Mouse (Mus musculus): ENCODE data around the gene Med24.
"Not testable (repeated sequence)": the region's sequence is repeated elsewhere in the genome, so short reads cannot be mapped to it uniquely, and the experiment has no call there.

Med24 gene

GRCm38 (mm10) chr11:98745932-98746853 lies 17.0 kb upstream of the Med24 start:
- DNase-seq, result no peak

DNA sequence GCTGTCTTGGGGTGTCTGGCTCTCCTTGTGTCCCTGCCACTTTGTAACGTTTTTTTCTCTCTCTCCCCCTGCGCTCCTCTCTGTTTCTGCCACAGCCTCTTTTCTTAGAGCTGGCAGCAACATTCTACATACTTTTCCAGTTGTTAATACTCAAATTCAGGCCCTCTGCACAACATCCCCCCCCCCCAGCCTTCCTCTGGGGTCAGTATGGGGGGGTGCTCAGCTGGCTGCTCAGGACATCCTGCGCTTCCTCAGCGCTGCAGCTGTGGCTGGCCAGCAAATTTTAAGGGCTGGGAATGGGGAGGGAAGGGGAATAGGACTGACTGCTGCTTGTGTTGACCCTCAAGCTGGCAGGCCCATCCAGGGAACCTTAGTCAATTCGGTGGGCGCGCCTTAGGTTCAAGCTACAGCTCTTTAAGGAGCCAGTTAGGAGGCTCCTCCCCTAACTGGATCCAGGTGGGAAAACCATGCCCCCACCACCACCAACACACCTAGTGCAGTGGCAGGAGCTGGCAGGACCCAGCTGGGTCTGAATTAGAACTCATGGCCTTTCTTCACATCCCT lies 15.3 kb upstream of the Med24 start:
- no peak for DNase-seq

DNA sequence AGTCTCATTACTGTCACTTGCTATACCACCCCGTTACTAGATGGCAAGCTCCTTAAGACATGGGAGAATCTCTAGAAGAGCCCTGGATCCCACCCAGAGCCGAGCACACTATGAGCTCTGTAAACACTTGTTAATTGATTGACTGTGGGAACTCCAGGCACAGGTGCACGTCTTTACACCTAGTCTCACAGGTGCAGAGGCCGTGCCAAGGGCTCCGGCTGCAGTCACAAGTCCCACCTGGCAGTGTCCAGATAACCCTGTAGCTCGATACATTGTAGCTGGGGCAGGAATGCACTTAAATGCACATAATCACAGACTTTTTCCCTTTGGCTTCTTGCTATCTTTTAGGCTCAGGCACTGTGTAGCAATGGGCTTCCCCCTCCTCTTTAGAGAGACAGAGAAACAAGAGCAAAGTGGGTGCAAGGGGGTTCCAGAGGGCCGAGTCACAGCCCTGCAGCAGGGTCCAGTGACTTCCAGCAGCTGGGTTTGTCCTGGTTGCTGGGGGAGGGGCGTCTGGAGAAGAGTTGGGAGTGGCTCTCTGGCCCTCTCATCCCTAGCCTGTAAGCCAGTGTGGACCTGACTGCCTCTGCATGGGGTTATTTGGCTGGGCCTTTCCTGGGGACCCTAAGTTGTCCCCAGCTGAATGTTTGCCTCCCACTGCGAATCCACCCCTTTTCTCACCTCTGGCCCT lies 14.6 kb upstream of the Med24 start:
- DNase-seq, result no peak

- peak; percentile 51 for DNase-seq
These were observed 13.4 kb upstream of the Med24 start for GRCm38 (mm10) chr11:98742397-98743291.

- DNase-seq, result peak; percentile 91
These were observed 12.6 kb upstream of the Med24 start for GRCm38 (mm10) chr11:98741622-98742396.

- DNase-seq, result no peak
These were observed 11.9 kb upstream of the Med24 start for GRCm38 (mm10) chr11:98741051-98741620.

DNA sequence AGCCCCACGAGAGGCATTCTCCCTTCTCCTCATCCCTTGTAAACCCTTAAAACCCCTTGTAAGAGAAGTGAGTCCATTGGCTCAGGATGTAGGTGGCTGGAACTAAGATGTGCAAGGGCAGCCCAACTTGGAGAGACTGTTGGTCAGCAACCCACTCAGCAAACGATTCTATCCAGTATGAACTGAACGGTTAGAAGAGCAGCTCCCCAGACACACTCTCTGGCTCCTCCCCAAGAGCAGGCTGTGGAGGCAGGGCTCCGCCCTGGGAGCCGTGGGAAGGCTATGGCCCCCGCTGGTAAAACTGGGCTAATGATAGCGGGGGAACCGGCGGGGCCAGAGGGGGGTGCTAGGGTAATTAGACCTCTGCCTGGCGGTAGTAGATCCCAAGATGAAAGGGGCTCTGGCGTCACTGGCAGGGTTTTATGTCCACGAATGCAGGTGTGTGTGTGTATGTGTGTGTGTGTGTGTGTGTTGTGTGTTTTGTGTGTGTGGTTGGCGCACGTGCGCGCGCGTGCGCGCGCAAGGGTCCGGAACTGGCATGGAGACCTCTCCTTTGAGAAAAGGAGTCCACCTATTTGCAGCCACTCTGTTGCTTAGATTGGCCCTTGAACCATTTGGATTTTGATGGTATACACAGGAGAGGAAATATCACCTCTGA lies 11.3 kb upstream of the Med24 start, which contains the start of gene Thra:
Gene Thra, plus strand, starts transcription at position 246 of the 658 bp plus-strand sequence.
- DNase-seq, result peak; percentile 55

DNA sequence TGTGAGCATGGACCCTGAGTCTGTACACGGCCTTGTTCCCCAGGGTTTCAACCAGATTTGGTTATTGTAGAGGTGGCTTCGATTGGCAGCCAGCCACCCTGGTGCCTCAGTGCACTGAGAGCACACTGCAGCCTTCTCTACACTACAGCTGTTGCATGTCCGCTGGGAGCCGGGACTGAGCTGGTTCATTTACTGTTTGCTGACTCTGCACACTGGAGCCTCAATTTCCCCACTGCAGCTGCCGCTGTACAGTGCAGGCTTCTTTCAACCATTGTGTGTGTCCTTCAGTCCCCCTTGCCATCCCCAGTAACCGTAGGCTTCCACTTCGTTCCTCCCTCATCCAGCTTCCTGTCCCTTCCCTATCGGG lies 10.8 kb upstream of the Med24 start:
- peak; percentile 50 for DNase-seq

- no peak for DNase-seq
These were observed 9.7 kb upstream of the Med24 start for GRCm38 (mm10) chr11:98738925-98739324.

DNA sequence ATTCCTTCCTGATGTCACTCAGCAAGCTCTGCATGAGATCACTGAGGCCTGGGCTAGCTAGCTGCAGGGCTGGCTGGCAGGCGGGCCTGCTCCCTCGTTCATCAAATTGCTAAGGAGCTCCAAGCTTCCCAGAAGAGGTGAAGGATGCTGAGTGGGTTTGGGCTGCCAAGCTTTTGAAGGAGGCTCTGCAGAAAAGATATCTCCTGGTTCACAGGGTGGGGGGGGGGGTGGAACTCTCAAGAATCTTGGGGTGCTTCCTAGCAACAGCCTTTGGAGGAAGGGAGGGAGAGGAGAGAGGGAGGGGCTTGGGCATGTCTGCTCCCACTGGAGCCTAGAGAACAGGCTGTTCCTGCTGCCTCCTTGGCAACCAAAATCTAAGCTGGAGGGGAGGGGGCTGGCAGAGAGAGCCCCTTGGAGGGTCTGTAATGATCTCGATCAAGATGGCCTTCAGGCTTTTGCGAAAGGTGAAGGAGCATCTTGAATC lies 9.2 kb upstream of the Med24 start:
- DNase-seq, result no peak

DNA sequence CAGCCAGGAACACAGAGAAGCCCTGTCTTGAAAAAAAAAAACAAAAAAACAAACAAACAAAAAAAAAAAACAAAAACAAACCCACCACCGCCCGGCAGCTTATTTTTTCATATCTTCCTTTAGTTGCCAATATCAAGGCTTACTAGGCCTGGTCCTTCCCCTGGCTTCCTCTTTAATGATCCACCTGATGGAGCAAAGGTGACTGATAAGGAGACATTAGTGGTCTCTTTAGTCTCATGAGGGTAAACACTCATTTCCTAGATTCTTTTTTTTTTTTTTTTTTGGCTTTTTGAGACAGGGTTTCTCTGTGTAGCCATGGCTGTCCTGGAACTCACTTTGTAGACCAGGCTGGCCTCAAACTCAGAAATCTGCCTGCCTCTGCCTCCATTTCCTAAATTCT lies 8.0 kb upstream of the Med24 start:
- DNase-seq, result not testable (repeated sequence)

- DNase-seq, result no peak
These were observed 6.9 kb upstream of the Med24 start for GRCm38 (mm10) chr11:98736176-98736575.

GRCm38 (mm10) chr11:98735111-98735510 lies 5.9 kb upstream of the Med24 start:
- DNase-seq, result no peak

- peak; percentile 49 for DNase-seq
These were observed 4.8 kb upstream of the Med24 start for GRCm38 (mm10) chr11:98734020-98734419.

DNA sequence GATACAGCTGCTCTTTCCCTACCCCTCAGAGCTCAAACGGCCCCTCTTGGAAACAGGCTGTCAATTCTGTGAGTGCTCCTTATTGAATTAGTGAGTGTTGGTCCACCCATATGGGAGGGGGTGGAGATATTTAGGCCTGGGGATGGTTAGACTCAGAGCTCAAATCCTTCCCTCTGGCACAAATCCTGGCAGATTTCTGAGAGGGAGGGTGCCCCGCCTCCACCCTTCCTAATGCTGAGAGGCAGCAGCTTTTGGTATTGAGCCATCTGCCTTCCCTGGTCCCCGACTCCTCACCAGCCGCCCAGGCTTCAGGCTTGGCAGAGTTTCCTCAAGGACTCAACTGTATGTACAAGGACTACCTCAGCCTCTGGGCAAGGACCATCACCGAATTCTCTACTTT lies 1.9 kb upstream of the Med24 start:
- no peak for DNase-seq

- no peak for DNase-seq
These were observed 1.5 kb upstream of the Med24 start for GRCm38 (mm10) chr11:98730727-98731126.

- no peak for DNase-seq
These were observed 3.2 kb downstream of the Med24 start for GRCm38 (mm10) chr11:98725926-98726506.

DNA sequence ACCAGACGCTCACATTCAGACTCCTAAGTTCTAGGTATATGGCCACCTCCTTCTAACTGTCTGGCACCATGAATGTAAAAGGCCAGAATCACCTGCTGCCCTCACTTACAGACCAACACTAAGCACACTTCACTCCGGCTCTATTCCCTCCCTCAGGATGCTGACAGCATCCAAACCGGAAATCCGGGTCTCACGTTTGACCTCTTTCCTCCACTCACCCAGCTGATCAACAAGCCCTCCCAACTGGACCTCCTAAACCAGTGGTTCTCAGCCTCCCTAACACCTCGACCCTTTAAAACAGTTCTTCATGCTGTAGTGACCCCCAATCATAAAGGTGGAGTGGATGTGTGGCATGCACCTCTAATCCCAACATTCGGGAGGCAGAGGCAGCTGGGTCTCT lies 6.1 kb downstream of the Med24 start:
- no peak for DNase-seq

DNA sequence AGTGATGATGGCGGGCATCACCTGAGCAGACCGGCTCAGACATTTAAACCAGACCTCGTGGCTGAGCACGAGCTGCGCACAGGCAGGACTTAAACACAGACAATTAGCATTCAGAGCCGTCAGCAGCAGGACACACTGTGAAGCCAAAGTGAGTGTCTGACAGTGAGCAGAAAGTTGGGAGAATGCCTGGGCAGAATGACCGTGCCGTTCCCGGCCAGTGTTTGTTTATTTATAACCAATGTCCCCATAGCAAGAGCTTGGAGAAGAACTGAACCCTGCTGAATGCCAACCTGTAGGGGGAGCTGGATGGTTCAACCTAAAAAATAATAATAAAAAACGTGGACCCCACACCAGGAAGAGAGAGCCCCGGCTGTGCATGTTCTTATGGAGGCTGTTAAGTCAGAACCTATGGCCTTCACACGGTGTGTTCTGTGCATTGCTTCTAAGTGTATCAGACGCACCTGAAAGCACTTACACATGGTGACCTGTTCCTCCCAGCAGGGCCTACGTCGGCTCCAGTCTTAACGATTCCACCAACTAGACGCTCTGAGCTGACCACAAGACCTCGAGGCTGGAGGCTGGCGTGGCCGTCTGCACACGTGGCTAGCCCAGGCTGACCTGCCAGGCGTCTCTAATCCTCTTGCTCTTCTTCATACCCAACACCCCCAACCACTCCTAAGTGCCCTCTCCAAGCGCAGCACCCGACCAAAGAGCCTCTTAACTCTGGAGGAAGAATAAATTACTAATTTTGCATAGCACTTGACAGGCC lies 7.6 kb downstream of the Med24 start:
- no peak for DNase-seq

GRCm38 (mm10) chr11:98720756-98721155 lies 8.5 kb downstream of the Med24 start:
- DNase-seq, result no peak
